Mouse (Mus musculus) CD8-positive naive resting alpha-beta T cell, adult 2 months (primary cell): ENCODE measurements around the gene Atpif1.
"Not testable (repeated sequence)": the region's sequence is repeated elsewhere in the genome, so short reads cannot be mapped to it uniquely, and the experiment has no call there.

Experiments used
- DNase-seq, 2 experiments: peaks; one replicate each; pipeline ENCODE4 v3.0.0; 2022; ENCODE audit warnings: low read depth in 2 of 2, low spot score in 2 of 2

The Atpif1 gene

DNA sequence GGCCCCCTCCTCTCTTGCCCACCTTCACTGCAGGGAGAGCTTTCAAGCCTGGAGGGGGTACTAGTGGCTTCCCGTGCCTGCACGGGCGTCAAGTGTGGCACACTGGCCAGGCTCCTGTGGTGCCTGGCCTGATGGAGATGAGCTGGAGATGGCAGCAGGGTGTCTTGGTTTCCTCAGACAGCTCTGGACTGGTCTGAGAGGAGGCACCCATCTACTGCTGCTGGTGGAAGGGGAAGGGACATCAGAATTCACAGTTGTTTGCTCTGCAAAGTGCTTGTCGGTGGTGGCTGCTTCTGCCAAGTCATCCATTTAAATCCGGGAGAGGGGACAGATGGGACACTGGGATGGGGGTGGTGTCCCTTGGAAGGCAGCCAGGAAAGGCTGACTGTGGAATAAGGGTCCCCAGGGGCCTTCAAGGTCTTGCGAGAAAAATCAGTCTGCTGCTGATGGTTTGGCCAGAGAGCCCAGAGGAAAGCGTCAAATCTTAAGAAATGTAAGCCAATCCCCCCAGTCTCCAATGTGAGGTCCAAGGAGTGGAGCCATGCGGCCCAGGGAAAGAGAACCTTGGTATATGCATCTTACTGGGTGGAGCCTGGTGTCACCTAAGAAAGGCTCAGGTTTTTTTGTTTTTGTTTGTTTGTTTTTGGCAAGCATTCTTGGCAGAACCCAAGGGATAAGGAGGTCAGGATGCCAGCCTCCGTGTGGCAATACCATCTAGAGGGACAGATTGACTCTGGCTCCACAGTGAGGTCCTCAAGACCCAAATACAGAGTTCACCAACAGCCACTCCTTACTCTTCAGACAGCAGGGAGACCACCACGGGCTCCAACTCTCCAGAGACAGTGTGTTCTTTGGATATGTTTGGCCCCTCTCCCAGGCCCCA lies 41.0 kb downstream of the Atpif1 start:
- DNase-seq = no peak

DNA sequence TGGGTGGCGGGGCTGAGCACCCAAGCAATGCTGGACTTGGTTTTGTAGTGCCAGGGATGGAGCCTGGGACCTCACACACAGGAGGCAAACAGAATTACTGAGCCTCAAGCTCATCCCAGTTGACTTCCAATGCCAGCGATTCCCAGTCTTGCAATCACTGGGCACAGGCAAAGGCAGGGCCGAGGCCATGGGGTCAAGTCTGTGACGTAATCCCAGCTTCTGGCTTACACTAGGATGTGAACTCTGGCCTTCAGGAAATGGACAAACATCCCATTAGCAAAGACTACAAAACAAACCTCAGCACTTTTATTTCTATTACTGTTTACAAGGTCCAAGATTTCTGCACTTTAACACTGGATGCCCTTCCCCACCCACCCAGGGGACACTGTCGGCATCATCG lies 41.7 kb downstream of the Atpif1 start:
- DNase-seq = no peak

DNA sequence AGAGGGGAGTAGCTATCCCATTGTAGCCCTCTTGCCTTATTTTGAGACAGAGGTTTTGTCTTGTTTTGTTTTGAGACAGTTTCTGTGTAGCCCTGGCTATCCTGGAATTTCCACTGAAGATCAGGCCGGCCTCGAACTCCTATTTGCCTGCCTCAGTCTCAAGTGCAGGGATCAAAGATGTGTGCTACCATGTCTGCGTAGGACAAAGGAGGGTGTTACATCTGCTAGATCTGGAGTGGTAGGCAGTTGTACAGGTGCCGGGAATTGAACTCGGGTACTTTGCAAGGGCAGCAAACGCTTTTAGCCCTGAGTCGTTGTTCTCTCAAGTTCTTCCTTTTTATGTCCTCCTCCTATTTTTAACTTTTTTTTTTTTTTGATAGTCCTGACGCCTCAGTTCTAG lies 42.4 kb downstream of the Atpif1 start:
- DNase-seq = no peak

DNA sequence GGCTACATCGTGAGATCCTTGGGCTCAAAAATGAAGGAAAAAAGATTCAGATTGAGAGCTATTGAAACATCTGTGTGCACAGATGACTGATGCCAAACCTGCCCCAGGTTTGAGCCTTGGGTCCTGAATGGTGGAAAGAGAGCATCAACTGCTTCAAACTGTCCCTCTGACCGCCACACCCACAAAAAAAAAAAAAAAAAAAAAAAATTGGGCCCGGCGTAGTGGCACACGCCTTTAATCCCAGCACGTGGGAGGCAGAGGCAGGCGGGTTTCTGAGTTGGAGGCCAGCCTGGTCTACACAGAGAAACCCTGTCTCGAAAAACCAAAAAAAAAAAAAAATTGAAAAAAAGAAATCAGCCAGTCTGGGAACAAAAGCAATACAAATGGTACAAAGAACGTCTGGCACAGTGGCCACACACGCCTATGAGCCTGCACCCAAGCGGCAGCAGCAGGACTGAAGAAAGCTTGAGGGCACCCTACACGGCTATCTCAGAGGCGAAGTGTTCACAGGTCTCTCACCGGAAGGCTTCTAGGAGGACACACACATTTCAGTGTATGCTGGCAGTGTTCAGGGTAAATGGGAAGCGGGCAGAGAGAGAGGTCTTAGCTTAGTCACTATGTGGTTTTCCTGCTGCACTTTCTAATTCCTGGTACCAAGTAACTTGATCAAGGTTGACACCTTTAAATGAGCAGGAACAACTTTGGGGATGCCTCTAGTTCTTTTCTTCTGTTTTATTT lies 43.0 kb downstream of the Atpif1 start:
- no peak for DNase-seq

DNA sequence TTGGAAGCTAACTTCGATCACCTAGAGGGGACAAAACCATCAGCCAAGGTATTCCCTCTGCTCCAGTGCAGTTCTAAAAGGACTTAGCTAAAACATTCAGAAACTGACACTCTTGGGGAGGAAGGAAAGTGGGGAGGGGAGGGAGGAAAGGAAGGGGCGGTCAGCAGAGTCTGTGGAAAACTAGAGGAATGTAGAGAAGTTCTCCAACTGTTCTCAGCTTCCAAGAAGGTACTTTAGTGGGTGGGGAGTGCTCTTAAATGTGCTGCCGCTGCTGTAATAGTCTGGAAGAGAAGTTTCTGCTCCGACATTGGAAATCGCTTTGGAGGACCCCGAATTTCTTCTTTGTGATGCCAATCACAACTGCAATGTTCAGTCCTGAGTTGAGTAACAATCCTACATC lies 44.5 kb downstream of the Atpif1 start:
- DNase-seq = no peak

DNA sequence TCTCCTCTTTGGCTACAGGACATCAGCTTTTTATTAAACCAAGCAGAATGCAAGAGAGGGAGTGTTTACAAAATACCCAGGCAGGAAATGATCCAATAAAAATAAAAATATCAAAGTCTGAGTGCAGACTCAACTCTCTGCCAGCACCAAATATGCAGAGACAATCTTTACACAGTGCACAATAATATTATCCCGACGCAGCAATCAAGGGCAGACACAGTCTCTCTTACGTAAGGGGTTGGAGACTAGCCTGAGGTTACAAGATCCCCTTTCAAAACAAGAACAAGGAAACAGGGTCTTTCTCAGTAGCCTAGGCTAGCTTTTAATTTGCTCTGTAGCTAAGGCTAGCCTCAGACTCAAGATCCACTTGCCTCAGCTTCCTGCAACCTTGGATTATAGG lies 44.9 kb downstream of the Atpif1 start:
- no peak for DNase-seq

DNA sequence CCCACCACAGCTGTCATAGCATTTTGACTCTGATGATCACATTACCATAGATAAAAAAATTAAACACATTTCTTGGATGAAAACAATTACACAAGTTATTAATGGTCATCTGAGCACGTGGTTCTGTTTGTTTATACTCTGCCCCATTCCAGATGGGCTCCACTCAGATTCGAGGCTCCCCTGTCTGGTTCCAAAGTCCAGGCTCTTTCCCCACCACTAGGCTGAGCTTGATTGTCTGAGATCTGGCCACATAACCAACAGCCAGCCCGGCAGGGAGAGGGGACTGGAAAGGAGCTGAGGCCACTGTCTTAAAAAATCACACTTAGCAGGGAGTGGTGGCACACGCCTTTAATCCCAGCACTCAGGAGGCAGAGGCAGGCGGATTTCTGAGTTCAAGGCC lies 48.6 kb downstream of the Atpif1 start:
- DNase-seq = no peak

DNA sequence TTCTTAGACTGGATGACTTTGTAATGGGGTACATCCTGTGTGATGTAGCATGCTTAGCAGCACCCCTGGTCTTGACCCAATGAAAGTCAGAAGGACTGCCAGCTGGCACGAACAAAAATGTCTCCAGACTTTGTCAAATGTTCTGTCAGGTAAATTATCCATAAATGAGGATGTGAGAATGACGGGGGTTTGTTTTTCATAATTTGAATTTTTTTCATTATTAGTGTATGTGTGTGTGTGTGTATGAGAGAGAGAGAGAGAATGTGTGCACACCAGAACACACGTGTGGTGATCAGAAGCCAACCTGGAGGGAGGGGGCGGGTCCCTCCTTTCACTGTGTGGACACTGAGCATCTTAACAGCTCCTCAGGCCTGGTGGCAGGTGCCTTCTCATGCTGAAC lies 49.2 kb downstream of the Atpif1 start:
- DNase-seq = no peak

DNA sequence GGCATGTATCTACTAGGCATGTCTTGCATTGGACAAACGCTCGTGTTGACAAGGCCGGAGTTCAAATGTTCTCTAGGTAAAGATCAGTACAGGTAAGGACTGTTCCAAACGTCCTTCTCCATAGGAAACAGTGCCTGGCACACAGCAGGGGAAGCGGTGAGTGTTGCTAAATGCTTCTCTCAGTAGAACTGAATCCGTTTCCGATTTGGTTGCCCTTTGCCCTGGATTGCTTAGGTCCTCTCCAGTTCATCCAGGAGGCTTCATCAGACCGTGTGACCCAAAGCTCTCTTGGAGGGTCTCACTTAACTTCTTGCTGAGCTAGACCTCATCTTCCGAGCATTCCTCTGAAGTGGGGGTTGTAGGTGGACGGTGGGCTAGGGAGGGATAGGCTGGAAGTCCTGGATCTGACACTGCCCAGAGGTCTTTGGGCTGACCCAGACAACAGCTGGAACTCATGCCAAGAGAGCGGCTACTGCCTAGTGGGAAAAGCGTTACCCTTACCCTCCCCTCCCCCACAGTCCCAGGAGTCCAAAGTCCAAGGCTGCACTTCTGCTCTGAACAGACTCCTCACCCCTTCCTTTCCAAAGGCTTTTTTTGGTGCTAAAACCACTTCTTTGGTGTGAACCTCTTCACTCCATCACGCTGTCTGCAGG lies 50.4 kb downstream of the Atpif1 start:
- no peak for DNase-seq

DNA sequence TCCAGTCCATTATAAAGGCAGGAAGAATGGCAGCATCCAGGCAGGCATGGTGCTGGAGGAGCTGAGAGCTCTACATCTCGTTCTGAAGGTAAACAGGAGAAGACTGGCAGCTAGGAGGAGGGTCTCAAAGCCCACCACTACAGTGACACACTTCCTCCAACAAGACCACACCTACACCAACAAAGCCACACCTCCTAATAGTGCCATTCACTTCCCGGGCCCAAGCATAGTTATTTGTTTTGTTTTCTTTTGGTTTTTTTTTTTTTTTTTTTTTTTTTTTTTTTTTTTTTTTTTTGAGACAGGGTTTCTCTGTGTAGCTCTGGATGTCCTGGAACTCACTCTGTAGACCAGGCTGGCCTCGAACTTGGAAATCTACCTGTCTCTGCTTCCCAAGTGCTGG lies 51.4 kb downstream of the Atpif1 start:
- not testable (repeated sequence) for DNase-seq
